Mouse (Mus musculus) stomach, embryonic 15.5 days (tissue): ENCODE data around the gene Slc38a7. TPM values are rescaled to one million over a fixed set of nuclear protein-coding genes. Genes with fewer than 3 reads are reported as not detected.

Experiments
- ATAC-seq: fragments of 200-750 bp; cut with Nextera tagmentation; 2 replicates; pipeline ENCODE4 v1.8.0; 2017; ENCODE audit warnings: low read depth, moderate number of reproducible peaks, moderate TSS enrichment; ENCODE audit not compliant: insufficient read depth, low FRiP score
- H3K27ac ChIP-seq: fragments of 300-500 bp; sonication (generic); 2 replicates; pipeline ENCODE4 v1.5.1; 2015; ENCODE audit warnings: mild to moderate bottlenecking, inconsistent platforms
- H3K27me3 ChIP-seq: fragments of 300-500 bp; sonication (generic); replicated peaks from 2 replicates; pipeline ENCODE4 v1.6.1; 2015; ENCODE audit warnings: inconsistent platforms
- H3K36me3 ChIP-seq: fragments of 300-500 bp; sonication (generic); 2 replicates; pipeline ENCODE4 v1.6.1; 2015; ENCODE audit warnings: inconsistent platforms
- H3K4me1 ChIP-seq: fragments of 300-500 bp; sonication (generic); 2 replicates; pipeline ENCODE4 v1.6.1; 2015; ENCODE audit warnings: inconsistent platforms
- H3K4me2 ChIP-seq: fragments of 300-500 bp; sonication (generic); 2 replicates; pipeline ENCODE4 v1.6.1; 2015; ENCODE audit warnings: mild to moderate bottlenecking, inconsistent platforms
- H3K4me3 ChIP-seq: fragments of 300-500 bp; sonication (generic); replicated peaks from 2 replicates; pipeline ENCODE4 v1.5.1; 2015; ENCODE audit warnings: inconsistent platforms
- H3K9ac ChIP-seq: fragments of 300-500 bp; sonication (generic); 2 replicates; pipeline ENCODE4 v1.6.1; 2015; ENCODE audit warnings: inconsistent platforms
- H3K9me3 ChIP-seq: fragments of 300-500 bp; sonication (generic); 2 replicates; pipeline ENCODE4 v1.6.1; 2016; ENCODE audit warnings: inconsistent platforms
- WGBS: fragments of 180-500 bp; shearing (Covaris S2); methylation state at CpG from one replicate; pipeline ENCODE4 v1.1.7; 2015; 5-methylcytosine and 5-hydroxymethylcytosine counted together
- polyA plus RNA-seq: library from polyadenylated mRNA; unstranded; fragments of >200 nt; fragmentation: Nextera tagmentation; extraction: Ambion mirVana; gene quantifications from 2 replicates; pipeline ENCODE4 v1.2.1, GENCODE M21; 2015

Gene Slc38a7
- 13.2 and 16.7 TPM in 2 replicates for polyA plus RNA-seq

DNA sequence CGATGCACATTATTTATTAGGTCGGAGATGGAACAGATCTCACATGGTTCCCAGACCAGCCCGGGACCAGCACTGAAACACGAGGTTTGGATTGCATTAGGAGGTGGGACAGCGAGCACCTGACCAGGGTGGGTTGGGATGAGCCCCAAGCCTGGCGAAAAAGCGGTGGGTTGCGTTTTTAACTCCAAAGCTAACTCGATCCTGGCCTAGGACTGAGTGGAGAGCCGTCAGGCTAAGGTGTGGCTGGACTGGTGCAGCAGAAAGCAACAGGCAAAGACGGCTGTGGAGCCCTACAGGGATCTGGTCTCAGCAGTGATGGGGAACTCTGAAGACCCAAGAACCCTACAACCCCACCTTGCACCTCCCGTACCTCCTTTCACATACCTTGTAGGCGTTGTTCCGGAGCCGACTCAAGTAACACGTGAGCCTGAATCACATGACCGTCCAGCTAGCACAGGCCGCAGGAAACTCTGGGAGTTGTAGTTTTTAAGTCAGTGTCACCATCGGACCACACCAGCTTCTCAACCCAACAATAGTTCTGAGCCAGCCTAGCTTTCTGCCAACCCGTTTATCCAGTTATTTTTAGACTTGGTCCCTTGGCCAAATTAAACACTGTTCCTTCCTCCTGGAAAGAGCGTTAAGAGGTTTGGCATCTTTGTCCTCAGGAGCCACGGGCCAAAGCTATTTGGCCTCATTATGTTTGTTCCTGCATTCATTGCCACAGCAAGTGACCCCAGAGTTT is at the start of gene Slc38a7:
Gene Slc38a7, minus strand, starts transcription at position 438 of the 742 bp plus-strand sequence.
- ATAC-seq, result peak; percentile 91
- Histone ChIP-seq H3K9me3 (no peaks in the 10 kb centered on the region), H3K27ac (no peak within 1 kb of the TSS), H3K36me3 (0 out of 2 replicates have a peak, but pooled peaks cover 4% of the 10 kb centered on the region), H3K4me2 (peak within 1 kb of the TSS; percentile 72), H3K4me1 (peaks cover 8% of the 10 kb centered on the region; the same call in 1 of the 2 replicates), H3K4me3 (peak within 1 kb of the TSS; percentile 62), H3K27me3 (no peaks in the 10 kb centered on the region), H3K9ac (peak within 1 kb of the TSS; percentile 49)
- 16% methylated on average over 22 of the region's 22 CpGs for WGBS

DNA sequence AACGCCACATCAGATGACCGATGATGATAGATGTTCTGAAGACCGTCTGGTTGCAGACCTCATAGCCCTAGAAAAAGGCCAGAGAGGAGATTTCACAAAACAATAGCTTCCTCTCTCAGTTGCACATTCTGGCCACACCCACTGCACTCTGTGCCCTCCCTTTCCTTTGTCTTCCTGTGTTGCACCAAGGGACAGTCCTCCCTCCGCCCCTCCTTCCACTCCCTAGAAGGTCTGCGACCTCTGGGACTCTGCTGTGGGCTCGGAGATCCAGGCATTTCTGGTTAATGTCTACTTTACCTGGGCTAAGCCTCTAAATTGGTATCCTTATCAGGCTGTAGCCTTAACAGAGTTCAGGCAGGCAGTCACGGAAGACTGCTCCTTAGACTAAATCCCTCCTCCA is 48.5 kb upstream of the Slc38a7 start:
- H3K4me2 ChIP-seq, result no peak overlapping the region
- no peak for ATAC-seq
- no peak overlapping the region for H3K9ac ChIP-seq
- no peaks in the 10 kb centered on the region for H3K27me3 ChIP-seq
- no peak overlapping the region for H3K4me3 ChIP-seq
- H3K4me1 ChIP-seq, result no peaks in the 10 kb centered on the region
- H3K9me3 ChIP-seq, result no peaks in the 10 kb centered on the region
- no peaks in the 10 kb centered on the region for H3K36me3 ChIP-seq
- 35% methylated on average over 7 of the region's 7 CpGs for WGBS
- no peak overlapping the region for H3K27ac ChIP-seq

DNA sequence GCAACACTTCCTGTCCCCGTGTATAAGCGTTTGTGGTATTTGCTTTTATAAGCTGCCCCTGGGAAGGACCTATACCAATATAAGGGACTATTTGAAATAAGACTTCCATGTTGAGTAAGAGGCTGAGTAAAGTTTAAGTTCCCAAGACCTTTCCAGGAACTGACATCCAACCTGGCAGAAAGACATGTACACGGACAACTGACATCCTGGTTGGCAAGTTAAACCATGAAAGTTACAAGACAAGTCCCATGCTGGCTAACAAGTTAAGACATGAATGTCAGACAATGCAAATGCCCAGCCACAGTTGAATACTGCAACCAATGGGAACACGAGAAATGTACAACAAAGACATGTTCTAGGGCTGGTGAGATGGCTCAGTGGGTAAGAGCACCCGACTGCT is 40.4 kb upstream of the Slc38a7 start:
- Histone ChIP-seq H3K9me3 (no peaks in the 10 kb centered on the region), H3K4me3 (no peak overlapping the region), H3K4me2 (no peak overlapping the region), H3K4me1 (no peaks in the 10 kb centered on the region), H3K27me3 (no peaks in the 10 kb centered on the region), H3K27ac (no peak overlapping the region), H3K9ac (no peak overlapping the region), H3K36me3 (no peaks in the 10 kb centered on the region)
- no peak for ATAC-seq
- 83% methylated on average over 5 of the region's 5 CpGs for WGBS

DNA sequence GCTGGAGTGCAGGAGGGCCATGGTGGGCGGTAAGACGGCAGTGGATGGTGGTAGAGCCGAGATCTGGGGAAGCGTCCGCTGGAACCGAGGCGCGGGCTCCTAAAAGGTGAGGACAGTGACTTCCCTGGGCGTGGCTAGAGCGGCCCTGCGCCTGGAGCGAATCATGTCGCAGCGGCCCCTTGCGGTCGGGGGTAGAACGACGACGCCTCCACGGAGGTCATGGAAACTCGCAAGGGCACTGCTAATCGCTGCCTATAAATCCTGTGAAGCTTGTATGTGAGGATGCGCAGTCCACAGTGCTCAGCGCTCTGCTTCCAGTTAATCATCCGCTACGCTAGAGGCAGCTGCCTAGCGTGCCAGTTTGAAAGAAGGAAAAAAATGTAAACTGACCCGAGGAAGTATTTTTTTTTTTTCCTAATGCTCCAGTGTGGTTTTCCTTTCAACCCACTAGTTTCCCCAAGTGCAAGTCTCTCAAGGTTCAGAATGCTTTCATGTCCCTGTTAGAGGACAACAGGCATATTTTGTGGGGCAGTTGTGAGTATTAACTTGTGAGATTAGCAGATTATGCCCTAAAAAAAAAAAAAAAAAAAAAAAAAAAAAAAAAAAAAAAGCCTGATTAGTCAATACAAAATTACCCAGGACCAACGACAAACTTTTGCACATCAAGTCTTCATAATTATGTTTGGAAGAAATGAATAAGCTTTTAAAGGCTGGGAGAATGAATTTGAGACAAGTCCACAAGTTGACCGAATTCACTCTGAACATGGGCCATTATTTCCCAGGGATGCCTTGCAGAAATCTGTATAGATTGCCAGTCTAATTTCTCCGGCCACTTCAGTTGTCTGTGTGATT is 35.2 kb upstream of the Slc38a7 start, which contains the start of gene Got2:
Gene Got2, minus strand, starts transcription at position 263 of the 852 bp plus-strand sequence.
- peaks cover 8% of the 10 kb centered on the region for H3K4me1 ChIP-seq
- no peaks in the 10 kb centered on the region for H3K36me3 ChIP-seq
- H3K9me3 ChIP-seq, result no peaks in the 10 kb centered on the region
- 8% methylated on average over 31 of the region's 31 CpGs for whole genome bisulfite sequencing
- peak within 1 kb of the TSS; percentile 86 for H3K4me2 ChIP-seq
- H3K4me3 ChIP-seq, result peak within 1 kb of the TSS; percentile 97
- ATAC-seq, result peak; percentile 84
- H3K27ac ChIP-seq, result peak within 1 kb of the TSS; percentile 73
- H3K27me3 ChIP-seq, result no peaks in the 10 kb centered on the region
- H3K9ac ChIP-seq, result peak within 1 kb of the TSS; percentile 73

GRCm38 (mm10) chr8:95887578-95888284 is 34.4 kb upstream of the Slc38a7 start:
- H3K4me2 ChIP-seq, result peak overlapping the region; percentile 86
- peak overlapping the region; percentile 73 for H3K27ac ChIP-seq
- ATAC-seq, result peak; percentile 89
- H3K9ac ChIP-seq, result peak overlapping the region; percentile 73
- H3K4me1 ChIP-seq, result peaks cover 8% of the 10 kb centered on the region
- H3K36me3 ChIP-seq, result no peaks in the 10 kb centered on the region
- WGBS, result under 1% methylated on average over 38 of the region's 38 CpGs
- no peaks in the 10 kb centered on the region for H3K9me3 ChIP-seq
- peak overlapping the region; percentile 97 for H3K4me3 ChIP-seq
- H3K27me3 ChIP-seq, result no peaks in the 10 kb centered on the region

DNA sequence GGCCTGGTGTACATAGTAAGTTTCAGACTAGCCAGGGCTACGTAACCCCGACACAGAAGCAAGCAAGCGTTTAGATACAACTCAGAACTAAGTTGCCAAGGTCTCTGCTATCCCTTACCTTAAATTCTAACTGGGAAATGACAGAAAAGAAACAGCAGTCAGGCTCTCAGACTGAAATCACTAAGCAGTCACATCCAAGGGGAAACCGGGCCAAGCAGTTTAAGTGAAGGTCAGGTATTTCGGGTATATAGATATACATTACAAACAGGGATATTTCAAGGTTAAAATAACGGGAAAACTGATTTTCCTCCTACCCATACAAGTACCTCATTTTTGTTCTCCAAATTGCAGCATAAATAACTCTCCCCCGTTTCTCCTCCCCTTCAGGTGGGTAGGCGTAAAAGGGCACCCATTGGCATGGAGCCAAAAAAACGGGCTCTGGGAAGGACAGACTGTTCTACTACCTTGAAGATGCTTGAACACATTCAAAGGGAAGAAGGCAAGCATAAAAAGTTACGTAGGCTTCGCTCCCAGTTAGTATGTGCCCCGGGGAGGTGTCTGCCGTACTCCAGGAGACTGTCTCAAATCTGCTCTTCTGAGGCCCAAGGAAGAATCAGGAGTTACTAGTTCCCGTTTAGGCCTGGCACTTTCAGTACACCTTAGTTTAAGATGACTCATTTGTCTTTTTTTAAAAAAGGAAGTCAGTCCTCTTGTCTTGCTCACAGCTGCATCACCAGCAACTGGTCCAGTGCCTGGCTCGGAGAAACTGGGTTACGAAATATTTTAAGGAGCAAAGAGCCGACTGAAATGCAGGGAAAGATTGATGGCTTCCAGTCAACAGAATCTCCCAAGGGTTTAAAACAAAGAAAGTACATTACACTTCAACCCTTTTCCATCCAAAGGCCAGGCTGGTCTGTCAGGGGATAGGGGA is 33.6 kb upstream of the Slc38a7 start:
- Histone ChIP-seq H3K27ac (no peak overlapping the region), H3K4me2 (peak overlapping the region; percentile 86), H3K27me3 (no peaks in the 10 kb centered on the region), H3K9me3 (no peaks in the 10 kb centered on the region), H3K4me3 (peak overlapping the region; percentile 97), H3K9ac (peak overlapping the region; percentile 73), H3K36me3 (no peaks in the 10 kb centered on the region), H3K4me1 (peaks cover 8% of the 10 kb centered on the region)
- no peak for ATAC-seq
- WGBS, result 57% methylated on average over 17 of the region's 17 CpGs

- no peak overlapping the region for H3K27ac ChIP-seq
- H3K27me3 ChIP-seq, result no peaks in the 10 kb centered on the region
- peaks cover 8% of the 10 kb centered on the region for H3K4me1 ChIP-seq
- ATAC-seq, result no peak
- no peak overlapping the region for H3K9ac ChIP-seq
- no peaks in the 10 kb centered on the region for H3K36me3 ChIP-seq
- 54% methylated on average over 5 of the region's 5 CpGs for WGBS
- H3K9me3 ChIP-seq, result no peaks in the 10 kb centered on the region
- H3K4me2 ChIP-seq, result no peak overlapping the region
- H3K4me3 ChIP-seq, result no peak overlapping the region
Observed at GRCm38 (mm10) chr8:95885966-95886365, 32.6 kb upstream of the Slc38a7 start.

GRCm38 (mm10) chr8:95885271-95885841 is 32.0 kb upstream of the Slc38a7 start:
- Histone ChIP-seq H3K27ac (no peak overlapping the region), H3K9me3 (no peaks in the 10 kb centered on the region), H3K4me1 (peaks cover 8% of the 10 kb centered on the region), H3K4me3 (no peak overlapping the region), H3K36me3 (no peaks in the 10 kb centered on the region), H3K9ac (no peak overlapping the region), H3K4me2 (no peak overlapping the region), H3K27me3 (no peaks in the 10 kb centered on the region)
- 63% methylated on average over 5 of the region's 5 CpGs for WGBS
- no peak for ATAC-seq

- Histone ChIP-seq H3K27me3 (no peaks in the 10 kb centered on the region), H3K9me3 (no peaks in the 10 kb centered on the region), H3K9ac (no peak overlapping the region), H3K4me2 (no peak overlapping the region), H3K4me3 (no peak overlapping the region), H3K4me1 (peaks cover 8% of the 10 kb centered on the region), H3K36me3 (no peaks in the 10 kb centered on the region), H3K27ac (no peak overlapping the region)
- ATAC-seq, result no peak
- WGBS, result 73% methylated on average over 12 of the region's 12 CpGs
Observed at GRCm38 (mm10) chr8:95884491-95884890, 31.2 kb upstream of the Slc38a7 start.

DNA sequence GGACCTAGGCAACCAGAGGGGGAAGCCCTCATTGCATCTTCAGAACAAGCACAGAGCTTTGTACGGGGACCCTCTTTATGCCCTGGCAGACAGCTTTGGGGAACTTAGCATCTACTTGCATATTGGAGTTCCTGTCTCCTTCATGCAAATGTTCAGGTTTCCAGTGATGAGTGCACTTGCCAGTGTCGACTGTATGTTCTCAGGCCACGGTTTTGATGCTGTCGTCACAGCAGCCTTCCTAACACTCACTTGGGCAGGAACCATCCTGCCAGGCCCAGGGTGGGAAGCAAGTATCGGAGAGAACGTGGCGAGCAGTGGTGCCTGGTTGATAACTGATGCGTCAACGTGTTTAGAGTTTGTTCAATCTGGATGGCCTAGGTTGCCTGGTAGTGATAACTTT is 28.9 kb upstream of the Slc38a7 start:
- 86% methylated on average over 9 of the region's 9 CpGs for whole genome bisulfite sequencing
- Histone ChIP-seq H3K4me1 (peaks cover 4% of the 10 kb centered on the region), H3K4me2 (no peak overlapping the region), H3K9ac (no peak overlapping the region), H3K36me3 (peaks cover 3% of the 10 kb centered on the region; the same call in 1 of the 2 replicates), H3K9me3 (no peaks in the 10 kb centered on the region), H3K4me3 (no peak overlapping the region), H3K27ac (no peak overlapping the region), H3K27me3 (no peaks in the 10 kb centered on the region)
- no peak for ATAC-seq
